21 mouse cellular contexts compared by ENCODE assay signal in the genomic region with DNA sequence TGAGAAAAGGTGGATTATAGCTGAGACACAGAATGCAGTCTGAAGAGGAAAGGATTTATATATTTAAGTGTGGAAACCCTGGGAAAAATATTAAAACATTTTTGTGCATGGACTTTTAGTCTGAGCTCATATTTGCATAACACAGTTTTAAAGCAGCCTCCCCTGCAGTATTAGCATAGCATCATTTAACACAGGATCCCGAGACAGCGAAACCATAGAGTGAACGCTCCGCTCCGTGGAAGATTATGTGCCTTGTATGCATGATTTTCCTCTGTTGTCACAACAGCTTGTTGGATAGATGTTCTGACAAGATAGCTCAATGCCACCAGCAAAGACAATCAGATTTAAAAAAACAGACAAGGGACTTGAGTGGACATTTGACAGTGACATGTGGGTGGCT.
A peak's percentile ranks its signal among the peaks of the same experiment; 100 is the strongest.
DNase-seq lines count a peak whose midpoint lies in the region; ATAC-seq lines count a peak whose summit lies in the region.
"Had no signal": no experiment of that assay in that cellular context is flagged by ENCODE, and none has a peak within 500 bp of the region (broad histone marks: within the 10 kb centered on the region; RNA-seq: fewer than 3 reads in every experiment).

No protein-coding gene starts in this region.

- H3K4me3 ChIP-seq in hindbrain, embryonic 12.5 days = no peak overlapping the region
- H3K4me3 ChIP-seq in hindbrain, embryonic 11.5 days (ENCODE audit: low read depth, low read length) = no peak overlapping the region
- H3K4me3 ChIP-seq in neural tube, embryonic 13.5 days = no peak overlapping the region
- no peak overlapping the region for H3K4me3 ChIP-seq in midbrain, embryonic 15.5 days
- H3K4me3 ChIP-seq: embryonic facial prominence, embryonic 15.5 days; heart, adult 2 months; heart, embryonic 13.5 days; limb, embryonic 12.5 days had no signal

- H3K4me1 ChIP-seq in hindbrain, embryonic 12.5 days = no peaks in the 10 kb centered on the region
- H3K4me1 ChIP-seq in hindbrain, embryonic 11.5 days (replicated peaks; ENCODE audit: control insufficient read depth, insufficient read depth, low read length) = no peaks in the 10 kb centered on the region
- H3K4me1 ChIP-seq in neural tube, embryonic 13.5 days (replicated peaks) = peaks cover 7% of the 10 kb centered on the region
- H3K4me1 ChIP-seq in midbrain, embryonic 15.5 days = no peaks in the 10 kb centered on the region
- H3K4me1 ChIP-seq: embryonic facial prominence, embryonic 15.5 days; heart, embryonic 13.5 days; limb, embryonic 12.5 days had no signal

- H3K27ac ChIP-seq in hindbrain, embryonic 12.5 days = no peak overlapping the region
- H3K27ac ChIP-seq in hindbrain, embryonic 11.5 days (ENCODE audit: low read depth, low read length) = no peak overlapping the region
- H3K27ac ChIP-seq in neural tube, embryonic 13.5 days (replicated peaks) = no peak overlapping the region
- no peak overlapping the region for H3K27ac ChIP-seq in midbrain, embryonic 15.5 days
- H3K27ac ChIP-seq: embryonic facial prominence, embryonic 15.5 days; heart, adult 2 months; heart, embryonic 13.5 days; limb, embryonic 12.5 days had no signal

- H3K9me3 ChIP-seq in hindbrain, embryonic 12.5 days (replicated peaks) = no peaks in the 10 kb centered on the region
- H3K9me3 ChIP-seq in hindbrain, embryonic 11.5 days (ENCODE audit: control insufficient read depth, low read length) = no peaks in the 10 kb centered on the region
- H3K9me3 ChIP-seq in neural tube, embryonic 13.5 days = no peaks in the 10 kb centered on the region
- no peaks in the 10 kb centered on the region for H3K9me3 ChIP-seq in midbrain, embryonic 15.5 days
- H3K9me3 ChIP-seq: embryonic facial prominence, embryonic 15.5 days; heart, embryonic 13.5 days; limb, embryonic 12.5 days had no signal

- no peak for DNase-seq in hindbrain, embryonic 11.5 days (ENCODE audit: low spot score)
- DNase-seq in neural tube, embryonic 10.5 days (ENCODE audit: extremely low spot score, low spot score) = no peak
- DNase-seq in gastrocnemius, postnatal 25 days = no peak
- no peak for DNase-seq in kidney, postnatal 36 days
- DNase-seq: adrenal gland, postnatal 36 days; cerebellum, adult 11 months; cerebellum, adult 9-11 months; gastrocnemius, postnatal 14 days; heart, adult 2 months; heart, postnatal 14 days; kidney, adult 2 months; kidney, postnatal 10 days; liver, postnatal 0 days had no signal

- no peaks in the 10 kb centered on the region for H3K36me3 ChIP-seq in hindbrain, embryonic 12.5 days
- H3K36me3 ChIP-seq in hindbrain, embryonic 11.5 days (ENCODE audit: control insufficient read depth, insufficient read depth, low read length) = no peaks in the 10 kb centered on the region
- no peaks in the 10 kb centered on the region for H3K36me3 ChIP-seq in neural tube, embryonic 13.5 days
- no peaks in the 10 kb centered on the region for H3K36me3 ChIP-seq in midbrain, embryonic 15.5 days (replicated peaks)
- H3K36me3 ChIP-seq: embryonic facial prominence, embryonic 15.5 days; heart, embryonic 13.5 days; limb, embryonic 12.5 days had no signal

- H3K9ac ChIP-seq in hindbrain, embryonic 12.5 days = no peak overlapping the region
- no peak overlapping the region for H3K9ac ChIP-seq in hindbrain, embryonic 11.5 days (ENCODE audit: low read depth, low read length)
- no peak overlapping the region for H3K9ac ChIP-seq in neural tube, embryonic 13.5 days
- no peak overlapping the region for H3K9ac ChIP-seq in midbrain, embryonic 15.5 days
- H3K9ac ChIP-seq: embryonic facial prominence, embryonic 15.5 days; heart, embryonic 13.5 days; limb, embryonic 12.5 days; liver, postnatal 0 days had no signal

- no peak overlapping the region for H3K4me2 ChIP-seq in hindbrain, embryonic 12.5 days (replicated peaks)
- H3K4me2 ChIP-seq in hindbrain, embryonic 11.5 days (replicated peaks; ENCODE audit: low read depth, low read length) = no peak overlapping the region
- H3K4me2 ChIP-seq in neural tube, embryonic 13.5 days = 0 out of 2 replicates have a peak overlapping the region, but pooled peaks have one; percentile 16
- H3K4me2 ChIP-seq in midbrain, embryonic 15.5 days = peak overlapping the region; percentile 12; the same call in 1 of the 2 replicates
- H3K4me2 ChIP-seq: embryonic facial prominence, embryonic 15.5 days; heart, embryonic 13.5 days; limb, embryonic 12.5 days; liver, embryonic 11.5 days had no signal

- WGBS in hindbrain, embryonic 12.5 days = 73% methylated on average over 5 of the region's 5 CpGs
- WGBS in hindbrain, embryonic 11.5 days = 83% methylated on average over 5 of the region's 5 CpGs
- 69% methylated on average over 5 of the region's 5 CpGs for WGBS in neural tube, embryonic 13.5 days
- 45% methylated on average over 5 of the region's 5 CpGs for WGBS in midbrain, embryonic 15.5 days

- ATAC-seq in hindbrain, embryonic 12.5 days (ENCODE audit: low FRiP score) = 0 out of 2 replicates have a peak, but pooled peaks have one; percentile 43
- no peak for ATAC-seq in hindbrain, embryonic 11.5 days (ENCODE audit: low FRiP score)
- ATAC-seq in neural tube, embryonic 13.5 days (ENCODE audit: low read depth) = no peak
- no peak for ATAC-seq in midbrain, embryonic 15.5 days (replicated peaks)
- ATAC-seq: liver, postnatal 0 days; lung, postnatal 0 days had no signal

- no peaks in the 10 kb centered on the region for H3K27me3 ChIP-seq in hindbrain, embryonic 12.5 days
- no peaks in the 10 kb centered on the region for H3K27me3 ChIP-seq in hindbrain, embryonic 11.5 days (ENCODE audit: control insufficient read depth, insufficient read depth, low read length)
- no peaks in the 10 kb centered on the region for H3K27me3 ChIP-seq in neural tube, embryonic 13.5 days
- no peaks in the 10 kb centered on the region for H3K27me3 ChIP-seq in midbrain, embryonic 15.5 days (replicated peaks)
- H3K27me3 ChIP-seq: embryonic facial prominence, embryonic 15.5 days; heart, embryonic 13.5 days; limb, embryonic 12.5 days had no signal

Comparison
In these comparisons a context has a peak if more than half of its experiments do, and no peak if none do; other contexts are left out.
1. H3K4me2 ChIP-seq: peak in neural tube, embryonic 13.5 days (single experiment) and midbrain, embryonic 15.5 days (single experiment); none in hindbrain, embryonic 12.5 days (single experiment) and hindbrain, embryonic 11.5 days (single experiment).